Mouse (Mus musculus): ENCODE measurements around the gene Trim75.

Gene Trim75

DNA sequence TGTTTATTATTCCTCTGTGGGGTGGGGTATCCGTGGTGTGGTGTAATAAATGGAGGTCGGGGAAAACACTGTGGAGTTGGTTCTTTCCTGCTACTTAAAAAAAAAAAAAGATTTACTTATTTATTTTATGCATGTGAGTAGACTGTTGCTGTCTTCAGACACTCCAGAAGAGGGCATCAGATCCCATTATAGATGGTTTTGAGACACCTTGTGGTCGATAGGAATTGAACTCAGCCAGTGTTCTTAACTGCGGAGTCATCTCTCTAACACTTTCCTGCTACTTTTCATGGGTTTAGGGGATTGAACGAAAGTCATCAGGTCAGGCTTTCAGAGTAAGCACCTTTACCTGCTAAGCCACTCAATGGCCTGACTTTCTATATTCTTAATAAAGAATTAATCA lies 42.8 kb downstream of the Trim75 start:
- no peak for DNase-seq (ENCODE audit: low read depth, low spot score)

DNA sequence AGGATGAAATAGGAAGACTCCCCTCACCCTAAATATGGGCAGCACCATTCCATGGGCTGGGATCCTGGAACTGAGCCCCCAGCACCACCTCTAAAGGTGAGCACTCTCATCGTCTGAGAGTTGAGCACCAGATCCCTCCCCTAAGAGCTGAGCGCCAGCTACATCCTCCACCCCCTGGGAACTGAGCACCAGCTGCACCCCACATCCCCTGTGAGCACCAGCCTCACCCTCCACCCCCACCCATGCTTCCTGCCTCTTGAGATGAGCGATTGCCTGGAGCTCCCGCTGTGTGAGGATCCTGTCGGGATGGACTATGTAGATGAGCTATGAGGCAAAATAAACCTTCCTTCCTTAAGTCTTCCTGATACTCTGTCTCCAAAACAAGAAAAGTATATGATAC lies 44.7 kb downstream of the Trim75 start:
- no peak for DNase-seq (ENCODE audit: low read depth, low spot score)

DNA sequence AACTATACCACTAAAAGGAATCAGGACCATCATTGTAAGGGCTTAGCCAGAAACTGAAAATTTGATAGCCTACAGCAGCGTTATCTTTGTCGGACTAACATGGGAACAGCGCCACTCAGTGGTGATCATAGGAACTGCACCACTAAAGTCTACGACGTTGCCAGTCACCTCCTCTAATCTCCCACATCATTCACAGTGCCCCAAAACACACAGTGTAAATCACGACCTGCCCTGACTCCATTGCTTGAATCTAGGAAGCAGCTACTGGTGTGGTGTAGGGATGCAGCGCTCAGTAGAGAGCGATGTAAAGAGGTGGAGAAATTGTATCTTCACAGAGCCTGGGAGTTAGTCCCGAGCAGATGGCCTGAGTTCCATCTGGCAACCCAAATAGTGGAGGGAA lies 46.1 kb downstream of the Trim75 start:
- peak; percentile 68 for DNase-seq (ENCODE audit: low read depth, low spot score)

DNA sequence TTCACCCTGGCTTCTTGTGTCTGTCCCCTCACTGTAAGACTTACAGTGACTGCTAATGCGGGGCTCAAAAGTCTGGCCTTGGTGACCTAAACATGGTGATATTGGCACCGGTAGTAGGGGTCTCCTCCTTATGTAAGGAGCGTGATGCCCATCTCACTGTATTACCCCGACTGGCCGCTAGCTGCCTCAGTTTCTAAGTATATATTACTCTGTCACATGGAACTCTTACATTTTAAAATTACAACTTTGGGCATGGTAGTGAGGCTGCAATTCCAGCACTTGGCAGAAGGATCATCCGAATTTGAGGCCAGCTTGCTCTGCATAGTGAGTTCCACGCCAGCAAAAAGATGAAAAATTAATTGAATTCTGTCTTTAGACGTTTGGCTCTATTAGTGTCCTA lies 46.6 kb downstream of the Trim75 start:
- DNase-seq (ENCODE audit: low read depth, low spot score) = no peak

DNA sequence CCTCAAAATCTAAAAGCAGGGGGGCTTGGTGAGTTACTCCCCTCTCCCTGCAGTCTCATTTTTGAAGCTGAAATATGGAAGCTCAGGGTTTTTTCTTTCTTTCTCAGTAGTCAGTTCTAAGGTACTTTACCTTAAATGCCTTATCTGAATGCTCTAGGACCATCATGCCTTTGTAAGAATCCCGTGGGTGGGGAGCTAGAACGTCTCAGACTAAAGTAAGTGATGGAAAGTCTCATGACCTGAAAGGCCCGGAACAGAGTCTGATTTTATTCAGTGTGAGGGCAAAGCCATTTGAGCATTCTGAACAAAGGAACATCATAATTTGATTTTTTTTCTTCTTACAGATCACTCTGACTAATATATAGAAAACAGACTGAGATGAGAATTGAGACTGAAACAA lies 52.6 kb downstream of the Trim75 start:
- DNase-seq (ENCODE audit: low read depth, low spot score) = no peak
